Mouse (Mus musculus) right cerebral cortex, postnatal 4 days (tissue): ENCODE measurements around the gene Gcsh.

ENCODE experiments used
- DNase-seq: peaks from one replicate; pipeline ENCODE4 v3.0.0-alpha.2; 2022

The Gcsh gene

DNA sequence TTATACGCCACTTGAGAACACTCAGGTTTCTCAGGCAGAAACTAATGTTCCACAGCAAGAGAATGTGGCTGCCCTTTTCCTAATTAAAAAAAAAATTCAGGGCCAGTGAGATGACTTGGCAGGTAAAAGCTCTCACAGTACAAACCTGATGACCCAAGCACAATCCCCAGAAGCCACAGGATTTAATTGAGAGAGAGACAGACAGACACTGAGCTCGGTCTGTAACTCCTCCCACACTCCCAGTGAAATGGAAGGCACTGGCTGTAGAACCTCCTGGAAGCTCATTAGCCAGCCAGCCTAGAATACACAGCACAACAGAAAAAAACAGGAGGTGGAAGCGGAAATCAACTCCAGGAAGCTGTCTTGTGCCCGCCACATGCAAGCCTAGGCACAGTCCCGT, 17.7 kb downstream of the Gcsh start:
- DNase-seq = no peak

- DNase-seq = no peak
Observed at GRCm38 (mm10) chr8:116975066-116975465, 18.3 kb downstream of the Gcsh start.

GRCm38 (mm10) chr8:116969531-116969930, 23.8 kb downstream of the Gcsh start:
- DNase-seq = no peak

GRCm38 (mm10) chr8:116954415-116954814, 38.9 kb downstream of the Gcsh start:
- no peak for DNase-seq

DNA sequence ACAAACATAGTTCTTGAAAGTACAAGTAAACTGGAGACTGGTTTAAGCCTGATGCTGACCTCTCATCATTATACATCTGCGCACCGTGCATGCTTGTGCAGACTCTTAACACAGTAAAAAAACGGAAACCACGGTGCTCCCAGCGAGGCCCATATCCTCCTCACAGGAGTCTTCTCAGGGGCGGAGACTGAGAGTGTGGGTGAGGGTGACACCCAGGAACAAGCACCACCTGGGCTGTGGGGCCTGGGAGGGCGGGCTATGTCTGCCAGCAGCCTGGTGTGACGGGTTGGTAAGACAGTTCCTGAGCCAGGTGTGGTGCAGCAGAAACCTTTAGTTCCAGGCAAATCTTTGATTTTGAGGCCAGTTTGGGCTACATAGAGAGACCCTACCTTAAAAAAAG, 40.9 kb downstream of the Gcsh start:
- DNase-seq = no peak

DNA sequence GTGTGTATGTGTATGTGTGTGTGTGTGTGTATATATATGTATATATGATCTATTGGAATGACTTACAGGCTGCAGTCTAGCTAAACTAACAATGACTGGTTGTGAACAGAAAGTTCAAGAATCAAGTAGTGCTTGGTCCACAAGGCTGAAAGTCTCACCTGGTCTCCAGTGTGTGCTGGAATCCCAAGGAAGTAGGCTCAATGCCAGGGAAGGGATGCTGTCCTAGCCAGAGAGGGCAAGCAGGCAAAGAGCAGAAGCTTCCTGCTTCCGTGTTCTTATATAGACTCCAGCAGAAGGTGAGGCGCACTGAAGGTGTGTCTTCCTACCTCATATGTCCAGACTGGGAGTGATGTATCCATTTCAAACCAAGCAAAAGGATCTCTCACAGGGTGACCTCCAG, 41.6 kb downstream of the Gcsh start:
- DNase-seq = no peak

GRCm38 (mm10) chr8:116951369-116951768, 42.0 kb downstream of the Gcsh start:
- DNase-seq = no peak

DNA sequence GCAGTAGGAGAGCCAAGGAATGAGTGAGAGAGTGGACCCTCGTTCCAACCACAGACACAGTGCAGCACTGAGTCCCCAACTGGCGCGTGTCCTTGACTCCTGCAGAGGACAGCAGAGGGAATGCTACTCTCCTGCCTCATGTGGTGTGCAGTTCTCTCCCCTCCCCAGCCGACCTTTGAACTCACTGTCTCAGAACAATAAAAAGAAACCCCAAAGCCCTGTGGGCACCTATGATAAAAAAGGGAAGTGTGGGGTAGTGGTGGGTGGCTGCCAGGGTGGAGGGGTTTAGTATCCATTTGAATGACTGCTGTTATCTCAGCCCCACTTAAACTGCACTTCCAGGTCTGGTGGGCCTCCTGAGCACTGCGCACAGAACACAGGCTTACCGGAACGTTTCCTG, 45.7 kb downstream of the Gcsh start:
- DNase-seq = no peak

GRCm38 (mm10) chr8:116946851-116947250, 46.5 kb downstream of the Gcsh start:
- no peak for DNase-seq

GRCm38 (mm10) chr8:116946268-116946838, 47.0 kb downstream of the Gcsh start:
- DNase-seq = no peak

GRCm38 (mm10) chr8:116945169-116945910, 48.0 kb downstream of the Gcsh start:
- no peak for DNase-seq

GRCm38 (mm10) chr8:116944385-116944696, 49.0 kb downstream of the Gcsh start:
- no peak for DNase-seq

DNA sequence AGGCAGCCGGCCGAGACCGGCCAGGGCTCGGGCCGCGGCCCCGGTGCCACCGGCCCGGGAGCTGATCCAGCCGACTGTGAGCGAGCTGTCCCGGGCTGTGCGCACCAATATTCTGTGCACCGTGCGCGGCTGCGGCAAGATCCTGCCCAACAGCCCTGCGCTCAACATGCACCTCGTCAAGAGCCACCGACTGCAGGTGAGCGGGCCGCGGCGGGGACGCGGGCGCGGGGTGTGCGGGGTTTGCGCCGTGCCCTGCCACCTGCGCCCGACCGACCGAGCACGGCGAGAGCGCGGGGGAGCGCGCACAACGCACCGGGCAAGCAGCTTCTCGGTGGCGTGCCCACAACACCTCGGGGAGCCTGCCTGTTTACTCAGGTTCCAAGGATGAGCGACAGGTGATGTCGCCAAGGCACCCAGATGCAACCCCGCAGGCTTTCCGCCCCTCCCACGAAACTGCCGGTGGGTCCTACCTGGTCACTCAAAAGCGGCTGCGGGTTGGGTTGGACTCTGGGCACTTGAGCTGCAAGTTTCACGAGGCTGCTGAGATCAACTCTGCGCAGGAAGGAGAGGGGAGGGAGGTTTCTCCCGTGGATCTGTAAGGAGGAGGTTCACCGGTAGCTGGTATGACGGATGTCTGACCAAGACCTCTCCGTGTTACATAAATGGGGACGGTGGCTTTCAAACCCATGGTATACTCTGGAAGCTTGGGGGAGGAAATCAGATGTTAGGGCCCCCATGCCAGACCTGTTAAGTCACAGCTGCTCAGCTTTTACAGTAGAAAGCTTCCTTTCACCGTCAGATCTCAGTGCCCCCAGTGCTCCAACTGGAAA, 49.6 kb downstream of the Gcsh start:
- peak; percentile 16 for DNase-seq

DNA sequence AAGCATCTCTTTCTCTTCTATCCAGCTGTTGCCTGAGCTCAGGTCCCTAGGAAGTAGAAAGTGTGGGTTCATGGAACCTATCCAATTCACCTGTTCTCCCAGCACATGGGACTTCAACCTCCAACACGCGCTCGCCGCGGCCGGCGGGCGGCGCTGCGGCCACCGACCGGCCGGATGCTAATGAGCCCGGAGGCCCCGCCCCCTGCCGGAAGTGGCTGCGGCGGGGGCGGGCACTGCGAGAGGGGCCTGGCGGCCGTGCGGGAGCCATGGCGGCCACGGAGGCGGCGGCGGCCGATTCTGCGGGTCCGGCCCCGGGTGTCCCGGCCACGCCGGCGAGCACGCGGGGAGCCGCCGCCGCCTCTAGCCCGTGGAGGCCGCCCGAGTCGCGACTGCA, 50.2 kb downstream of the Gcsh start, which contains the start of gene Atmin:
TSS of gene Atmin (plus strand) at position 233 of the 394 bp plus-strand sequence.
- peak; percentile 89 for DNase-seq

GRCm38 (mm10) chr8:116942284-116943058, 50.9 kb downstream of the Gcsh start:
- no peak for DNase-seq

DNA sequence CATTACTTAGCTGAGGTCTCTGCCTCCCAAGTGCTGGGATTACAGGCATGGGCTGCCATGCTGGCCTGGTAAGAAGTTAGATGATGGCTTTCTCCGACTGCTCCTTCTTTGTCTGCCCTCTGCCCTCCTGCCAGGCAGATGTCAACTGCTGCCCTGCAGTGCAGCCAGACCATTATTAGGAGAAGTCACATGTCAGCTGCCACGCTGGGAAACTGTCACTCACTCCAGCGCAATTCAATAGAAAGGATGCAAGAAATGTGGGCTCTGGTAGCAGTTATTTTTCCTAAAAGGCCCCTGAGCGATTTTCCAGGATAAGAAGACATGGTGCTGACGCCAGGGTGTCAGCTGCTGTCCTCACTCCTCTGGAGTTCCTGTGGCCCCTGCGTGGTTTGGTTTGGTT, 57.8 kb downstream of the Gcsh start:
- no peak for DNase-seq

GRCm38 (mm10) chr8:116934976-116935375, 58.4 kb downstream of the Gcsh start:
- no peak for DNase-seq
